Mouse (Mus musculus) ovary, postnatal 10 days (tissue): Measurements from ENCODE around the gene Rab1b.
"Not testable (repeated sequence)": the region's sequence is repeated elsewhere in the genome, so short reads cannot be mapped to it uniquely, and the experiment has no call there.

Experiments
- DNase-seq: peaks from one replicate; pipeline ENCODE4 v3.0.0; 2022; ENCODE audit warnings: low spot score

Gene Rab1b

GRCm38 (mm10) chr19:5106731-5107191, at the start of gene Rab1b:
Rab1b (minus strand) TSS chr19:5107072.
- DNase-seq = peak; percentile 92

GRCm38 (mm10) chr19:5152261-5152660, 45.4 kb upstream of the Rab1b start:
- no peak for DNase-seq

- no peak for DNase-seq
These were observed 44.9 kb upstream of the Rab1b start for GRCm38 (mm10) chr19:5151741-5152140.

- DNase-seq = no peak
These were observed 44.5 kb upstream of the Rab1b start for GRCm38 (mm10) chr19:5151331-5151730.

GRCm38 (mm10) chr19:5150358-5150757, 43.5 kb upstream of the Rab1b start:
- DNase-seq = no peak

GRCm38 (mm10) chr19:5149041-5149440, 42.2 kb upstream of the Rab1b start:
- DNase-seq = not testable (repeated sequence)

GRCm38 (mm10) chr19:5139640-5140039, 32.8 kb upstream of the Rab1b start:
- no peak for DNase-seq

- DNase-seq = no peak
These were observed 24.4 kb upstream of the Rab1b start for GRCm38 (mm10) chr19:5131237-5131636.

- no peak for DNase-seq
These were observed 22.9 kb upstream of the Rab1b start for GRCm38 (mm10) chr19:5129770-5130169.

- DNase-seq = no peak
These were observed 17.3 kb upstream of the Rab1b start for GRCm38 (mm10) chr19:5124055-5124614.

GRCm38 (mm10) chr19:5123241-5123640, 16.4 kb upstream of the Rab1b start:
- DNase-seq = no peak

GRCm38 (mm10) chr19:5122492-5122891, 15.6 kb upstream of the Rab1b start:
- DNase-seq = no peak

GRCm38 (mm10) chr19:5118384-5118698, 11.5 kb upstream of the Rab1b start, which contains the start of gene Klc2:
Klc2 (minus strand) TSS chr19:5118560.
- DNase-seq = no peak

- peak; percentile 91 for DNase-seq
These were observed 10.9 kb upstream of the Rab1b start for GRCm38 (mm10) chr19:5117494-5118383.

GRCm38 (mm10) chr19:5113783-5114182, 6.9 kb upstream of the Rab1b start:
- DNase-seq = no peak

- no peak for DNase-seq
These were observed 3.0 kb upstream of the Rab1b start for GRCm38 (mm10) chr19:5109659-5110453.

GRCm38 (mm10) chr19:5108702-5109101, 1.8 kb upstream of the Rab1b start:
- DNase-seq = no peak

GRCm38 (mm10) chr19:5108271-5108575, 1.4 kb upstream of the Rab1b start:
- DNase-seq = no peak

GRCm38 (mm10) chr19:5107556-5108270, 841 bp upstream of the Rab1b start:
- DNase-seq = no peak

- DNase-seq = no peak
These were observed 798 bp downstream of the Rab1b start for GRCm38 (mm10) chr19:5106074-5106473.

- DNase-seq = no peak
These were observed 8.3 kb downstream of the Rab1b start, which contains the start of gene Cnih2 for GRCm38 (mm10) chr19:5098363-5099143. Cnih2 (minus strand) TSS chr19:5098521.
